Mouse (Mus musculus) small intestine, adult 2 months (tissue): ENCODE measurements around the gene Dlx2. TPM values are rescaled to one million over a fixed set of nuclear protein-coding genes. Genes with fewer than 3 reads are reported as not detected.

ENCODE experiments used
- H3K27ac ChIP-seq: fragments of 200-500 bp; 2 replicates; pipeline ENCODE4 v1.5.1; 2012; ENCODE audit warnings: low read depth, low read length, control low read depth, inconsistent platforms; ENCODE audit not compliant: insufficient read depth
- H3K27me3 ChIP-seq: fragments of 200-500 bp; 2 replicates; pipeline ENCODE4 v1.6.1; 2012; ENCODE audit warnings: mild to moderate bottlenecking, moderate library complexity, low read length, inconsistent platforms; ENCODE audit not compliant: control insufficient read depth, insufficient read depth
- H3K36me3 ChIP-seq: fragments of 200-500 bp; 2 replicates; pipeline ENCODE4 v1.6.1; 2012; ENCODE audit warnings: mild to moderate bottlenecking, low read length, control low read depth, inconsistent platforms; ENCODE audit not compliant: control insufficient read depth, insufficient read depth
- H3K4me1 ChIP-seq: fragments of 200-500 bp; 2 replicates; pipeline ENCODE4 v1.6.1; 2012; ENCODE audit warnings: low read length, inconsistent platforms, mixed read lengths; ENCODE audit not compliant: control insufficient read depth, insufficient read depth, insufficient read length
- H3K4me3 ChIP-seq: fragments of 200-500 bp; 2 replicates; pipeline ENCODE4 v1.5.1; 2012; ENCODE audit warnings: low read depth, mild to moderate bottlenecking, control low read depth, inconsistent platforms, low read length, moderate library complexity
- CTCF ChIP-seq: fragments of 200-500 bp; IDR thresholded peaks from 2 replicates; pipeline ENCODE4 v1.5.1; 2012; ENCODE audit warnings: low read depth, mild to moderate bottlenecking, control low read depth, inconsistent platforms, low read length, moderate library complexity, mixed read lengths; ENCODE audit not compliant: insufficient replicate concordance, insufficient read length; ENCODE audit errors: extremely low read depth
- POLR2A ChIP-seq: fragments of 200-500 bp; IDR thresholded peaks from 2 replicates; pipeline ENCODE4 v1.6.1; 2012; ENCODE audit warnings: low read depth, mild to moderate bottlenecking, control low read depth, inconsistent platforms, low read length, moderate library complexity
- WGBS: fragments of 180-500 bp; shearing (Covaris S2); methylation state at CpG from one replicate; pipeline ENCODE4 v1.1.7; 2018; 5-methylcytosine and 5-hydroxymethylcytosine counted together
- polyA plus RNA-seq: library from polyadenylated mRNA; depleted of rRNA; stranded (reverse); fragments of >200 nt; gene quantifications from 2 replicates; pipeline ENCODE4 v1.2.3, GENCODE M21; 2012; rRNA removed

Dlx2 gene
- polyA plus RNA-seq: 0.15 and 0.33 TPM in 2 replicates

- no peak within 1 kb of the TSS for H3K27ac ChIP-seq
- peaks cover 26% of the 10 kb centered on the region for H3K4me1 ChIP-seq
- H3K27me3 ChIP-seq: peaks cover 74% of the 10 kb centered on the region
- WGBS: 1% methylated on average over 37 of the region's 37 CpGs
- TF ChIP-seq POLR2A (no peak), CTCF (no peak)
- H3K4me3 ChIP-seq: peak within 1 kb of the TSS; percentile 23
- no peaks in the 10 kb centered on the region for H3K36me3 ChIP-seq
Observed at GRCm38 (mm10) chr2:71546640-71547071, at the start of gene Dlx2. TSS of gene Dlx2 (minus strand) at chr2:71546754.

DNA sequence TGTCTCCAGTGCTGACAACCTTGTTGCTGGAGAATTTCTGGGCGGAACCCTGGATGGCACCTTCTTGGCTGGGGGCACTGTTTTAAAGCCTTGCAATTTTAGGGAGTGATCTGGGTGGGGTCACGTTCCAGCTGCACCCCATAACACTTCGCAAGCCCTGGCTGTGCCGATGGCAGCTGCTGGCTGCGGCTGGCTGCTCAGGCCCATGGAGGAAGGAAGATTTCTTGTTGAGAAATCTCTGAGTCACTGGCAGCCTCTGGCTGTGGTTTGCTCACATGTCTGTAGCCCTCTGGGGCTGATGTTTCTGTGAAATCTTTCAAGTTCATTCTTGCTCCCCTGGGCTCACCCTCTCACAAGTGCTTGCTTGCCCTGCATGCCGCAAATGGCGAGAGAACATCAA lies 47.9 kb upstream of the Dlx2 start:
- Histone ChIP-seq H3K36me3 (no peaks in the 10 kb centered on the region), H3K27ac (no peak overlapping the region), H3K27me3 (no peaks in the 10 kb centered on the region), H3K4me1 (no peaks in the 10 kb centered on the region), H3K4me3 (no peak overlapping the region)
- 57% methylated on average over 7 of the region's 7 CpGs for WGBS
- no peak for TF ChIP-seq POLR2A
- TF ChIP-seq CTCF: no peak

GRCm38 (mm10) chr2:71589114-71589513 lies 42.6 kb upstream of the Dlx2 start:
- WGBS: 89% methylated on average over 9 of the region's 9 CpGs
- Histone ChIP-seq H3K4me1 (no peaks in the 10 kb centered on the region), H3K27ac (no peak overlapping the region), H3K4me3 (no peak overlapping the region), H3K27me3 (no peaks in the 10 kb centered on the region), H3K36me3 (no peaks in the 10 kb centered on the region)
- TF ChIP-seq CTCF: no peak
- no peak for TF ChIP-seq POLR2A

DNA sequence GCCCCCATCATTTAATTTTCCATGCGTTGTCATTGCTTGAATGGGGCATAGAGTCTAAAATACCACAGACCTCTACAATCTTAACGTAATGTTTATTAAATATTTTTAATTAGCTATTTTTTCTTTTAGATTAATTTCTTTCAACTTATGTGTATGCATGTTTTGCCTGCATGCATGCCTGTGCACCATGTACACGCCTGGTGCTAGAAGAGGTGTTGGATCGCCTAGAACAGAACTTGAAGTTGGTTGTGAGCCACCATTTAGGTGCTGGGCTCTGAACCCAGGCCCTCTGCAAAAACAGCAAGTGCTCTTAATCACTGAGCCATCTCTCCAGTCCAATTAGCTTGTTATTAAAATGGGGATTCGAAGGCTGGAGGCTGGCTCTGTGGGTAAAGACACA lies 34.9 kb upstream of the Dlx2 start:
- Histone ChIP-seq H3K27ac (no peak overlapping the region), H3K36me3 (no peaks in the 10 kb centered on the region), H3K4me3 (peak overlapping the region; percentile 60; the same call in 1 of the 2 replicates), H3K27me3 (0 out of 2 replicates have a peak, but pooled peaks cover 7% of the 10 kb centered on the region), H3K4me1 (no peaks in the 10 kb centered on the region)
- WGBS: 70% methylated on average over 5 of the region's 5 CpGs
- no peak for TF ChIP-seq POLR2A
- TF ChIP-seq CTCF: no peak

DNA sequence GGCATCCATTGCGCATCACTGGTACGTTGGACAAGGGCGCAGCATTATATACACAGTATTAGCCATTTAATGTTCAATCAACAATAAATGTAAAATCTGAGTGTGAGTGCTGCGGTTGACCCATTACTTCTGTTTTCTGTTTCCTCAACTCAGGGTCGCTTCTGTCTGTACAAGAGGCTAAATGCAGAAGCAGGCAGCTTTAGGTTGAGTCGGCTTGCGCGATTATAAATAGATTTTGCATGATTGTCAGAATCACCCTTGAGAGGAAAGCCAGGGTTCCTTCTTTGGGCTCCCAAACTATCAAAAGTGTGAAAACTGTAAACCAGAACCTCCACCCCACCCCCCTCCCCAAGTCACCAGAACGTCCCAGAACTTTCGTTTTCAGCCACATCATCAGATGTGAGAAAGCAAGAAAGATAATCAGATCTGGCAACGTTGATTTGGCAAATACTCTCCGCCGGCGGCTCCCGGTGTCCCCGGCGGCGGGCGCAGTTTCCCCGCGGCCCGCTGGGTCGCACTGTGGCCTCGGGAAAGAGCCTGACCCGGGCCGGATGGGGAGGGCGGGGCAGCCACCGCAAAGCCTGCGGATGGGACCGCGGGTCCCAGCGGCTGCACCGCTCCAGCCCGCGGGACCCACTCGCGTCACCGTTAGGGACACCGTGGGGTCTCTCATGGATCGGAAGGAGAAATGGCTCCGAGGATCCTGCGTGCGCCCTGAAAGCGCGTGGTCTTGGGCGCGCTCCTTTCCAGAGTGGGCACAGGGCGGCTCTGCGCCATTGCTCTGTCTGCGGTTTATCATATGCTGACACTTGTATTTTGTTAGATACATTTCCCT lies 34.3 kb upstream of the Dlx2 start:
- Histone ChIP-seq H3K36me3 (no peaks in the 10 kb centered on the region), H3K27me3 (0 out of 2 replicates have a peak, but pooled peaks cover 7% of the 10 kb centered on the region), H3K4me1 (no peaks in the 10 kb centered on the region), H3K4me3 (peak overlapping the region; percentile 60), H3K27ac (no peak overlapping the region)
- TF ChIP-seq POLR2A (no peak), CTCF (peak; percentile 33; the same call in 1 of the 2 replicates)
- 9% methylated on average over 50 of the region's 50 CpGs for WGBS

GRCm38 (mm10) chr2:71577059-71577458 lies 30.5 kb upstream of the Dlx2 start:
- Histone ChIP-seq H3K4me3 (no peak overlapping the region), H3K27me3 (0 out of 2 replicates have a peak, but pooled peaks cover 3% of the 10 kb centered on the region), H3K27ac (no peak overlapping the region), H3K36me3 (no peaks in the 10 kb centered on the region), H3K4me1 (no peaks in the 10 kb centered on the region)
- no peak for TF ChIP-seq POLR2A
- no peak for TF ChIP-seq CTCF
- WGBS: 96% methylated on average over 2 of the region's 2 CpGs

DNA sequence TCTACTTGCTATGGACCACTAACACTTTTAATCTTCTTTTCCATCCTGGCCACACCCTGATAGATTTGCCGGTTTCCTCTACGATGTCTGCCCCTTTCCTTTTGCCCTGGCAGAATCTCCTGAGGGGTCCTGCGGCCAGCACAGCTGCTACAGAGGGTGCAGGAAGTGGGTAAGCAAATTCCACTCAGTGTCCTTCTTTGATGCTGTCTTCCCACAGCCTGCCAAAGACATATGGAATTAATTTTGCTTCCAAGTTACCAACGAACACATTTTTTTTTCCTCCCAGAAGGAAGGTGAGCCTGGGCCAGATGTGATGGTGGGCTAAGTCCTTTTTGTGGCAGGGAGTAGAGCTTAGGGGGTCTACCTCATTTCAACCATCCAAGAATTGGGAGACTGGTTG lies 27.2 kb upstream of the Dlx2 start:
- Histone ChIP-seq H3K36me3 (no peaks in the 10 kb centered on the region), H3K27me3 (no peaks in the 10 kb centered on the region), H3K4me3 (no peak overlapping the region), H3K4me1 (no peaks in the 10 kb centered on the region), H3K27ac (no peak overlapping the region)
- TF ChIP-seq CTCF (no peak), POLR2A (no peak)
- 41% methylated on average over 4 of the region's 4 CpGs for WGBS
